Mouse (Mus musculus) heart, embryonic 11.5 days (tissue): ENCODE results near the gene Pef1. TPM values are rescaled to one million over a fixed set of nuclear protein-coding genes. Genes with fewer than 3 reads are reported as not detected.
A peak's percentile ranks its signal among the peaks of the same experiment; 100 is the strongest.

Source experiments
- ATAC-seq: fragments of 200-750 bp; cut with Nextera tagmentation; replicated peaks from 2 replicates; pipeline ENCODE4 v1.8.0; 2017; ENCODE audit warnings: moderate library complexity; ENCODE audit not compliant: insufficient number of reproducible peaks, low FRiP score, low TSS enrichment
- H3K27ac ChIP-seq: fragments of 300-500 bp; sonication (generic); 2 replicates; pipeline ENCODE4 v1.5.1; 2014; ENCODE audit warnings: mild to moderate bottlenecking, low read depth, low read length
- H3K27me3 ChIP-seq: fragments of 300-500 bp; sonication (generic); 2 replicates; pipeline ENCODE4 v1.6.1; 2014; ENCODE audit warnings: mild to moderate bottlenecking, low read length, mixed read lengths; ENCODE audit not compliant: control insufficient read depth, insufficient read depth
- H3K36me3 ChIP-seq: fragments of 300-500 bp; sonication (generic); 2 replicates; pipeline ENCODE4 v1.6.1; 2014; ENCODE audit warnings: mild to moderate bottlenecking, low read length, moderate library complexity, mixed read lengths; ENCODE audit not compliant: control insufficient read depth, insufficient read depth
- H3K4me1 ChIP-seq: fragments of 300-500 bp; sonication (generic); 2 replicates; pipeline ENCODE4 v1.6.1; 2014; ENCODE audit warnings: low read length; ENCODE audit not compliant: control insufficient read depth, insufficient read depth
- H3K4me2 ChIP-seq: fragments of 300-500 bp; sonication (generic); 2 replicates; pipeline ENCODE4 v1.6.1; 2014; ENCODE audit warnings: mild to moderate bottlenecking, moderate library complexity
- H3K4me3 ChIP-seq: fragments of 300-500 bp; sonication (generic); 2 replicates; pipeline ENCODE4 v1.5.1; 2014; ENCODE audit warnings: low read depth, low read length
- H3K9ac ChIP-seq: fragments of 300-500 bp; sonication (generic); 2 replicates; pipeline ENCODE4 v1.6.1; 2014; ENCODE audit warnings: mild to moderate bottlenecking, low read depth, low read length, moderate library complexity
- H3K9me3 ChIP-seq: fragments of 300-500 bp; sonication (generic); replicated peaks from 2 replicates; pipeline ENCODE4 v1.6.1; 2016; ENCODE audit warnings: low read length; ENCODE audit not compliant: control insufficient read depth
- WGBS: fragments of 180-500 bp; shearing (Covaris S2); extraction: QIAGEN DNeasy Blood & Tissue Kit; methylation state at CpG from one replicate; pipeline ENCODE4 v1.1.7; 2014; ENCODE audit not compliant: insufficient replicate concordance; 5-methylcytosine and 5-hydroxymethylcytosine counted together
- polyA plus RNA-seq: library from polyadenylated mRNA; unstranded; fragments of >200 nt; fragmentation: Nextera tagmentation; extraction: Ambion mirVana; gene quantifications from 2 replicates; pipeline ENCODE4 v1.2.1, GENCODE M21; 2014

The Pef1 gene
- polyA plus RNA-seq, 1 experiment from 2014 or later, result 58.0 TPM

DNA sequence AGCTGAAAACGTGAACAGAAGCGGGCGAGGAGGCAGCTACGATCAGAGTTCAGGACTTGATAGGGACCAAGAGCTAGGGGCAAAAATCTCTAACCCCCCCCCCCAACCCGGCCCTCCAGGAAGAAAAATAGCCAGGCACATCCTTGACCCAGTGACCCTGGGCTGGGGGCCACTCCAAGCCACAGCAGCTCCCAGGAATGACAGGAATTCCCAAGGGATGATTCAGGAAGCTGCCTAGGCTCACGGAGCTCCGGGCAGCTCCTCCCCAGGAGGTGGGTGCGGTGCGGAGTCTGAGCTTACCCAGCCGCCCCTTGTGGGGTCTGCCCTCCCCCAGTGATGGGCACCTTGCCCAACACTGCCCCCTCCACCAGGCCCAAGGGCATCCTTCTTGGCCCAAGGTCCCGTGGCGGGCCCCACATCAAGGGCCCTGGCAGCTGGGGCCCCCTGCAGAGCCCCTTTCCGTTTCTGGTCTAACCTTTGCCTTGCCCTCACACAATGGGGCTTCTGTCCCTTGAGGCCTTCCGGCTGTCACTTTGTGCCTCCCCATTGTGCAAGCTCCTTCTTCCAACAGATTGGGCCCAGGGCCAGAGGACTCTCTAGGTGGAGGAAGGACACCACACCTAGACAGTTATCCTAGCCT lies 72.8 kb downstream of the Pef1 start, which contains the start of gene Tinagl1:
Tinagl1 (minus strand) TSS at position 51 of the 640 bp plus-strand sequence.
- Histone ChIP-seq H3K4me2 (peak within 1 kb of the TSS; percentile 82), H3K9ac (peak within 1 kb of the TSS; percentile 68), H3K27ac (peak within 1 kb of the TSS; percentile 64), H3K4me3 (peak within 1 kb of the TSS; percentile 46), H3K9me3 (no peaks in the 10 kb centered on the region), H3K27me3 (peaks cover 3% of the 10 kb centered on the region; the same call in 1 of the 2 replicates), H3K36me3 (no peaks in the 10 kb centered on the region), H3K4me1 (peaks cover 63% of the 10 kb centered on the region)
- ATAC-seq, result 0 out of 2 replicates have a peak, but pooled peaks have one; percentile 19
- 1% methylated on average over 14 of the region's 14 CpGs for WGBS

DNA sequence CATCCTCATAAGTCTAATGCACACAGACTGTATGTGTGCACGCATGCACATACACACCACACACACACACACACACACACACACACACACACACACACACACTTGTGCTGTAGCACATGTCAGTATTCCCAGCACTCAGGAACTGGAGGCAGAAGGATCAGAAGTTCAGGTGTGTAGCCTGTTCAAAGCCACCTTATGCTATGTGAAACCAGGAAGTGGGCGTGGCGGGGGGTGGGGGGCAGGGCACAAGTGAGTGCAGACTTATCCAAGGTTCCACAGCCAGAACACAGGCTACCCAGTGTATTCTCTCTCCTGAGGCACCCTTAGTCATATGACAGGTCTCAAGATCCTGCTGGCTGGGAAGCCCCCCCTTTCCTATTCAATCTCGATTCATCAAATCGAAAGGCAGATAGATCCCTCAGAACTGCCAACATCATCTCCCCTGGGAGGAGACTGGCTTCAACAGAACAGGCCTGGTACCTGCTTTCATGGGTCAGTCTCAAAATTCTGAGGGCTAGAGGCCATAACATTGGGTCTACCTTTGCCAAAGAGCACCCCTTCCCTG lies 73.9 kb downstream of the Pef1 start:
- no peak for ATAC-seq
- H3K9me3 ChIP-seq, result no peaks in the 10 kb centered on the region
- H3K9ac ChIP-seq, result no peak overlapping the region
- H3K4me3 ChIP-seq, result no peak overlapping the region
- H3K4me1 ChIP-seq, result peaks cover 63% of the 10 kb centered on the region
- H3K4me2 ChIP-seq, result no peak overlapping the region
- H3K36me3 ChIP-seq, result no peaks in the 10 kb centered on the region
- 65% methylated on average over 5 of the region's 5 CpGs for WGBS
- H3K27ac ChIP-seq, result no peak overlapping the region
- H3K27me3 ChIP-seq, result peaks cover 3% of the 10 kb centered on the region; the same call in 1 of the 2 replicates

DNA sequence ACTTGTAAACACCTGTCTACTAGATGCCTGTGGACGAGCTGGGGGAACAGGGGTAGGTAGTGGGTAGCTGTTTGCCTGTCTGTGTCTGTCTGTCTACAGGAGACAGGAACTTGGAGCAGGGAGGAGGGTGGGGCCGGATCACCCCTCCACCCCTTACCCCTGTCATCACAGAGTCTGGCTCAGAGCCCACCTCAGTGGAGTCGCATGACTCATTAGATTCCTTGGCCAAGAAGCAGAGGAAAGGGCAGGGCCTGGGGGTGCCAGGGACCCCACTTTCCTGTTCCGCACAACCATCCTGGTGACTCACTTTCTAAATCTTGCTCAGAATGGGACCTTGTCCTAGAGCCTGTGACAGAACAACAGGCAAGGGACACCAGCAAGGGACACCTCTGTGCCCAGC lies 74.7 kb downstream of the Pef1 start:
- Histone ChIP-seq H3K9me3 (no peaks in the 10 kb centered on the region), H3K4me3 (no peak overlapping the region), H3K9ac (no peak overlapping the region), H3K4me2 (no peak overlapping the region), H3K36me3 (no peaks in the 10 kb centered on the region), H3K4me1 (peaks cover 63% of the 10 kb centered on the region), H3K27me3 (peaks cover 3% of the 10 kb centered on the region; the same call in 1 of the 2 replicates), H3K27ac (0 out of 2 replicates have a peak overlapping the region, but pooled peaks have one; percentile 29)
- ATAC-seq, result no peak
- WGBS, result 40% methylated on average over 4 of the region's 4 CpGs

DNA sequence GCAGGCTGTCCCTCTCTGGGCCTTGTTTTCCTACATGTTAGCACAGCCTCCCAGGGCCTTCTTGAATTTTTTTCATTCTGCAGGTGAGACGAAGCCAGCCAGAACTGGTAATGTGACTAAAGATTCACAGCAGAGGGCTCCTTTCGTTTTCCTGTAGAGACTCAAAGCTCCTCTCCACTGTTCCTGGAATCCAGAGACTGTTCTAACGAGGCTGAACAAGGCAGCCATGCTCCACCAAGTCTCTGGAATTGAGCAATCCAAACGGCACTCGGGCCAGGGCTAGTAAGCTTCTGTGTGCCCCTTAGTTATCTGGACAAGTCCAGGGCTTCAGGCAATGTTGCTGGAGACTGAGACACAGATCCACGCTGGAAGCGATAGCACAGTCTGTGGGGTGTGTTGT lies 75.2 kb downstream of the Pef1 start:
- Histone ChIP-seq H3K9me3 (no peaks in the 10 kb centered on the region), H3K9ac (peak overlapping the region; percentile 31; the same call in 1 of the 2 replicates), H3K4me1 (peaks cover 61% of the 10 kb centered on the region), H3K36me3 (no peaks in the 10 kb centered on the region), H3K27me3 (peaks cover 3% of the 10 kb centered on the region; the same call in 1 of the 2 replicates), H3K4me2 (no peak overlapping the region), H3K4me3 (no peak overlapping the region), H3K27ac (peak overlapping the region; percentile 29; the same call in 1 of the 2 replicates)
- no peak for ATAC-seq
- 54% methylated on average over 7 of the region's 7 CpGs for WGBS

Other genes starting within 250 kb of the Pef1 start
- gene Spocd1, start 173.3 kb upstream of the Pef1 start, polyA plus RNA-seq, result 0.34 and 0.38 TPM in 2 replicates
- gene Adgrb2, start 117.7 kb upstream of the Pef1 start, polyA plus RNA-seq, result 2.5 TPM in 2 replicates
- gene Col16a1, start 54.7 kb upstream of the Pef1 start, polyA plus RNA-seq, result 15.4 and 15.9 TPM in 2 replicates
- gene Hcrtr1, start 36.8 kb downstream of the Pef1 start, polyA plus RNA-seq, result 0.07 and 0.20 TPM in 2 replicates
- gene Tinagl1, start 72.6 kb downstream of the Pef1 start, polyA plus RNA-seq, result 31.0 and 33.9 TPM in 2 replicates
- not detected in 2 replicates for gene Gm853, start 119.8 kb downstream of the Pef1 start, polyA plus RNA-seq
- 10.8 and 11.6 TPM in 2 replicates for gene Serinc2, start 176.6 kb downstream of the Pef1 start, polyA plus RNA-seq
- 514 and 562 TPM in 2 replicates for gene Fabp3, start 206.0 kb downstream of the Pef1 start, polyA plus RNA-seq
- gene Gm10570, start 206.1 kb downstream of the Pef1 start, polyA plus RNA-seq, result 0.82 TPM in 1 of 2 replicates, not detected in the other